Mouse (Mus musculus) forebrain, embryonic 15.5 days (tissue): ENCODE results near the gene Ccl28. TPM values are rescaled to one million over a fixed set of nuclear protein-coding genes. Genes with fewer than 3 reads are reported as not detected.
A peak's percentile ranks its signal among the peaks of the same experiment; 100 is the strongest.
"Not testable (repeated sequence)": the region's sequence is repeated elsewhere in the genome, so short reads cannot be mapped to it uniquely, and the experiment has no call there.

Source experiments
- ATAC-seq: fragments of 200-750 bp; cut with Nextera tagmentation; replicated peaks from 2 replicates; pipeline ENCODE4 v1.8.0; 2017; ENCODE audit warnings: mild to moderate bottlenecking, moderate TSS enrichment, moderate library complexity
- H3K27ac ChIP-seq: fragments of 300-500 bp; sonication (generic); replicated peaks from 2 replicates; pipeline ENCODE4 v1.5.1; 2015; ENCODE audit warnings: mild to moderate bottlenecking, inconsistent platforms
- H3K27me3 ChIP-seq: fragments of 300-500 bp; sonication (generic); 2 replicates; pipeline ENCODE4 v1.6.1; 2015; ENCODE audit warnings: inconsistent platforms
- H3K36me3 ChIP-seq: fragments of 300-500 bp; sonication (generic); 2 replicates; pipeline ENCODE4 v1.6.1; 2015; ENCODE audit warnings: mild to moderate bottlenecking, inconsistent platforms
- H3K4me1 ChIP-seq: fragments of 300-500 bp; sonication (generic); 2 replicates; pipeline ENCODE4 v1.6.1; 2015; ENCODE audit warnings: inconsistent platforms
- H3K4me2 ChIP-seq: fragments of 300-500 bp; sonication (generic); replicated peaks from 2 replicates; pipeline ENCODE4 v1.6.1; 2015; ENCODE audit warnings: mild to moderate bottlenecking, inconsistent platforms
- H3K4me3 ChIP-seq: fragments of 300-500 bp; sonication (generic); 2 replicates; pipeline ENCODE4 v1.5.1; 2015; ENCODE audit warnings: mild to moderate bottlenecking, inconsistent platforms
- H3K9ac ChIP-seq: fragments of 300-500 bp; sonication (generic); replicated peaks from 2 replicates; pipeline ENCODE4 v1.6.1; 2015; ENCODE audit warnings: mild to moderate bottlenecking, inconsistent platforms
- H3K9me3 ChIP-seq: fragments of 300-500 bp; sonication (generic); 2 replicates; pipeline ENCODE4 v1.6.1; 2016; ENCODE audit warnings: inconsistent platforms
- WGBS: fragments of 180-500 bp; shearing (Covaris S2); methylation state at CpG from one replicate; pipeline ENCODE4 v1.1.7; 2015; ENCODE audit warnings: mixed read lengths; 5-methylcytosine and 5-hydroxymethylcytosine counted together
- polyA plus RNA-seq: library from polyadenylated mRNA; unstranded; fragments of >200 nt; fragmentation: Nextera tagmentation; extraction: Ambion mirVana; gene quantifications from 2 replicates; pipeline ENCODE4 v1.2.1, GENCODE M21; 2015

The Ccl28 gene
- 0.26 and 0.51 TPM in 2 replicates for polyA plus RNA-seq

DNA sequence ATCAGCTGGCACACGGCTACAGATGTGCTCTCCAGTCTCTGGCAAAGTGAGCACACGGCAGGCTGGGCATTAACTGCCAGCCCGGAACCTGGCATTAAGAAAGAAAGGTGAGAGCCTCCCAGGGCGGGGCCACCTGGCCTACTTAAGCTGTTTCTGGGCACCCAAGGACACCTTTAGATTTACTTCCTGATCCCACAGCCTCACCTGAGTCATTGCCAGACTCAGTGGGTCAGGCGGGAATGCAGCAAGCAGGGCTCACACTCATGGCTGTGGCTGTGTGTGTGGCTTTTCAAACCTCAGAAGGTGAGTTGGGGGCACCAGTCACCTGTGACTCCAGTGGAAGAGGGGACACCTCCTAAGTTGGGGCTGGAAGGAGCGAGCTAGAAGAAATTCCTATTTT lies at the start of gene Ccl28:
TSS of gene Ccl28 (plus strand) at position 186 of the 400 bp plus-strand sequence.
- no peaks in the 10 kb centered on the region for H3K4me1 ChIP-seq
- H3K9me3 ChIP-seq, result no peaks in the 10 kb centered on the region
- no peak within 1 kb of the TSS for H3K4me2 ChIP-seq
- 91% methylated on average over 6 of the region's 6 CpGs for WGBS
- H3K9ac ChIP-seq, result no peak within 1 kb of the TSS
- H3K4me3 ChIP-seq, result no peak within 1 kb of the TSS
- no peak for ATAC-seq
- H3K27me3 ChIP-seq, result no peaks in the 10 kb centered on the region
- H3K27ac ChIP-seq, result no peak within 1 kb of the TSS
- no peaks in the 10 kb centered on the region for H3K36me3 ChIP-seq

DNA sequence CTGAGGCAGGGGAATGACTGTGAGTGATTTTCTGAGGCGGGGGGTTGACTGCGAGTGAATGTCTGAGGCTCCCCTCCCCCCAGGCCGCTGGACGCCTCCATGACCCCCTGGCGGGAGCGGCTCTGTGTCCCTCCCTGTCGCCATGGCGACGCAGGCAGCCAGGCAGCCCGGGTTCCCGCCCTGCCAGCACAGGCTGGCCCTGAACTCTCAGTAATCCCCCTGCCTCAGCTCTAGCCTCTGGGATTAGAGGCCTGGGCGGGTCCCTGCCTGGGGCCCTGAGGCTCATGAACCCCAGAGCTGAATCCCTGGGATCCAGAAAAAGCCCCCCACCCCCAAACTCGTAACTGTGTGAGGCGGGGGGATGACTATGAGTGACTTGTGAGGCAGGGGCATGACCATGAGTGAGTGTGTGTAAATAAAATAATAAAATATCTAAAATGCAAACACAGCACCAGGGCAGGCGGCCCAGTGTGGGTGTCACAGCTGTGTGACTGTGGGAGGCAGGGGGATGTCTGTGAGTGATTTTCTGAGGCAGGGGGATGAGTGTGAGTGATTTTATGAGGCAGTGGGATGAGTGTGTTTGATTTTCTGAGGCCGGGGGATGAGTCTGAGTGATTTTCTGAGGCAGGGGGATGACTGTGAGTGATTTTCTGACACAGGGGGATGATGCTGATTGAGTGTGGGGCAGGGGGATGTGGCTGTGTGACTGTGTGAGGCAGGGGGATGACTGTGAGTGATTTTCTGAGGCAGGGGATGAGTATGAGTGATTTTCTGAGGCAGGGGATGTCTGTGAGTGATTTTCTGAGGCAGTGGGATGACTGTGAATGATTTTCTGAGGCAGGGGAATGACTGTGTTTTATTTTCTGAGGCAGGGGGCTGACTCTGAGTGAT lies 27.1 kb upstream of the Ccl28 start:
- H3K27me3 ChIP-seq, H3K4me1 ChIP-seq, H3K36me3 ChIP-seq, H3K27ac ChIP-seq, H3K4me3 ChIP-seq, H3K4me2 ChIP-seq, H3K9ac ChIP-seq: not testable (repeated sequence)
- 73% methylated on average over 15 of the region's 16 CpGs for WGBS
- peaks cover 19% of the 10 kb centered on the region for H3K9me3 ChIP-seq
- ATAC-seq, result peak; percentile 94

DNA sequence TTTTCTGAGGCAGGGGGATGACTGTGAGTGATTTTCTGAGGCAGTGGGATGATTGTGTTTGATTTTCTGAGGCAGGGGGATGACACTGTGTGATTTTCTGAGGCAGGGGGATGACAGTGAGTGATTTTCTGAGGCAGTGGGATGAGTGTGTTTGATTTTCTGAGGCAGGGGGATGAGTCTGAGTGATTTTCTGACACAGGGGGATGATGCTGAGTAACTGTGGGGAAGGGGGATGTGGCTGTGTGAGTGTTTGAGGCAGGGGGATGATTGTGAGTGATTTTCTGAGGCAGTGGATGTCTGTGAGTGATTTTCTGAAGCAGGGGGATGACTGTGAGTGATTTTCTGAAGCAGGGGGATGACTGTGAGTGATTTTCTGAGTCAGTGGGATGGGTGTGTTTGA lies 25.2 kb upstream of the Ccl28 start:
- not testable (repeated sequence) for H3K4me2 ChIP-seq, H3K27me3 ChIP-seq, H3K36me3 ChIP-seq, H3K9ac ChIP-seq, H3K27ac ChIP-seq, ATAC-seq, H3K4me1 ChIP-seq, H3K4me3 ChIP-seq
- peaks cover 22% of the 10 kb centered on the region for H3K9me3 ChIP-seq

DNA sequence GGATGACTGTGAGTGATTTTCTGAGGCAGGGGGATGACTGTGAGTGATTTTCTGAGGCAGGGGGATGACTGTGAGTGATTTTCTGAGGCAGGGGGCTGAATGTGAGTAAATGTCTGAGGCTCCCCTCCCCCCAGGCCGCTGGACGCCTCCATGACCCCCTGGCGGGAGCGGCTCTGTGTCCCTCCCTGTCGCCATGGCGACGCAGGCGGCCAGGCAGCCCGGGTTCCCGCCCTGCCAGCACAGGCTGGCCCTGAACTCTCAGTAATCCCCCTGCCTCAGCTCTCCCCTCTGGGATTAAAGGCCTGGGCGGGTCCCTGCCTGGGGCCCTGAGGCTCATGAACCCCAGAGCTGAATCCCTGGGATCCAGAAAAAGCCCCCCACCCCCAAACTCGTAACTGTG lies 24.6 kb upstream of the Ccl28 start:
- H3K4me3 ChIP-seq, H3K36me3 ChIP-seq, H3K4me2 ChIP-seq, ATAC-seq, H3K27ac ChIP-seq, H3K4me1 ChIP-seq, H3K9ac ChIP-seq, H3K27me3 ChIP-seq: not testable (repeated sequence)
- WGBS, result 70% methylated on average over 12 of the region's 12 CpGs
- H3K9me3 ChIP-seq, result peaks cover 26% of the 10 kb centered on the region

DNA sequence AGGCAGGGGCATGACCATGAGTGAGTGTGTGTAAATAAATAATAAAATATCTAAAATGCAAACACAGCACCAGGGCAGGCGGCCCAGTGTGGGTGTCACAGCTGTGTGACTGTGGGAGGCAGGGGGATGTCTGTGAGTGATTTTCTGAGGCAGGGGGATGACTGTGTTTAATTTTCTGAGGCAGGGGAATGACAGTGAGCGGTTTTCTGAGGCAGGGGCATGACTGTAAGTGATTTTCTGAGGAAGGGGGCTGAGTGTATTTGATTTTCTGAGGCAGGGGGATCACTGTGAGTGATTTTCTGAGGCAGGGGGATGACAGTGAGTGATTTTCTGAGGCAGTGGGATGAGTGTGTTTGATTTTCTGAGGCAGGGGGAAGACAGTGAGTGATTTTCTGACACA lies 24.1 kb upstream of the Ccl28 start:
- not testable (repeated sequence) for H3K4me3 ChIP-seq, H3K4me2 ChIP-seq, H3K4me1 ChIP-seq, H3K36me3 ChIP-seq, ATAC-seq, H3K27ac ChIP-seq, H3K27me3 ChIP-seq, H3K9ac ChIP-seq
- H3K9me3 ChIP-seq, result peaks cover 29% of the 10 kb centered on the region
- 77% methylated on average over 2 of the region's 2 CpGs for WGBS

DNA sequence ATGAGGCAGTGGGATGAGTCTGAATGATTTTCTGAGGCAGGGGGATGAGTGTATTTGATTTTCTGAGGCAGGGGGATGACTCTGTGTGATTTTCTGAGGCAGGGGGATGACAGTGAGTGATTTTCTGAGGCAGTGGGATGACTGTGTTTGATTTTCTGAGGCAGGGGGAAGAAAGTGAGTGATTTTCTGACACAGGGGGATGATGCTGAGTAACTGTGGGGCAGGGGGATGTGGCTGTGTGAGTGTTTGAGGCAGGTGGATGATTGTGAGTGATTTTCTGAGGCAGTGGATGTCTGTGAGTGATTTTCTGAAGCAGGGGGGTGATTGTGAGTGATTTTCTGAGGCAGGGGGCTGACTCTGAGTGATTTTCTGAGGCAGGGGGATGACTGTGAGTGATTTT lies 23.5 kb upstream of the Ccl28 start:
- H3K4me3 ChIP-seq, H3K27me3 ChIP-seq, H3K4me1 ChIP-seq, H3K4me2 ChIP-seq, H3K9ac ChIP-seq, ATAC-seq, H3K27ac ChIP-seq, H3K36me3 ChIP-seq: not testable (repeated sequence)
- H3K9me3 ChIP-seq, result peaks cover 32% of the 10 kb centered on the region

DNA sequence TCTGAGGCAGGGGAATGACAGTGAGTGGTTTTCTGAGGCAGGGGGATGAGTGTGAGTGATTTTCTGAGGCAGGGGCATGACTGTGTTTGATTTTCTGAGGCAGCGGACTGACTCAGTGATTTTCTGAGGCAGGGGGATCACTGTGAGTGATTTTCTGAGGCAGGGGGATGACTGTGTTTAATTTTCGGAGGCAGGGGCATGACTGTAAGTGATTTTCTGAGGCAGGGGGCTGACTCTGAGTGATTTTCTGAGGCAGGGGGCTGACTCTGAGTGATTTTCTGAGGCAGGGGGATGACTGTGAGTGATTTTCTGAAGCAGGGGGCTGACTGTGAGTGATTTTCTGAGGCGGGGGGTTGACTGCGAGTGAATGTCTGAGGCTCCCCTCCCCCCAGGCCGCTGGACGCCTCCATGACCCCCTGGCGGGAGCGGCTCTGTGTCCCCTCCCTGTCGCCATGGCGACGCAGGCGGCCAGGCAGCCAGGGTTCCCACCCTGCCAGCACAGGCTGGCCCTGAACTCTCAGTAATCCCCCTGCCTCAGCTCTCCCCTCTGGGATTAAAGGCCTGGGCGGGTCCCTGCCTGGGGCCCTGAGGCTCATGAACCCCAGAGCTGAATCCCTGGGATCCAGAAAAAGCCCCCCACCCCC lies 20.8 kb upstream of the Ccl28 start:
- peaks cover 20% of the 10 kb centered on the region for H3K9me3 ChIP-seq
- H3K36me3 ChIP-seq, H3K9ac ChIP-seq, H3K4me1 ChIP-seq, H3K4me3 ChIP-seq, ATAC-seq, H3K27ac ChIP-seq, H3K27me3 ChIP-seq, H3K4me2 ChIP-seq: not testable (repeated sequence)
- WGBS, result 62% methylated on average over 13 of the region's 13 CpGs

DNA sequence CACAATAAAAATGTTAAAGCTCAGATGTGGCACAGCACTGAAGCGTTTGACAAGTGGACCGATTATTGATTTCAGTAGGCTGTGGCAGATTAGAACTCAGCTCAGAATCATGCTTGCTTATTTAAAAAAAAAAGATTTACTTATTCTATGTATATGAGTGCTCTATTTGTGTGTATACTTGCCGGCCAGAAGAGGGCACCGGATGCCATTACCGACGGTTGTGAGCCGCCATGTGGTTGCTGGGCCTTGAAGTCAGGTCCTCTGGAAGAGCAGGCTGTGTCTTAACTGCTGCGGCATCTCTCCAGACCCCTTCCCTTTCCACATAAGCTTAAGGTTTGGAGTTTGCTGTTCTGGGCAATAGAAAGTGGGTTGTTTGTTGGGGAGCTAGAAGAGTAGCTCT lies 19.7 kb upstream of the Ccl28 start:
- H3K36me3 ChIP-seq, H3K27ac ChIP-seq, H3K4me2 ChIP-seq, H3K4me3 ChIP-seq, H3K4me1 ChIP-seq, H3K9ac ChIP-seq, H3K27me3 ChIP-seq: not testable (repeated sequence)
- 0 out of 2 replicates have a peak, but pooled peaks have one; percentile 12 for ATAC-seq
- 93% methylated on average over 8 of the region's 8 CpGs for WGBS
- peaks cover 14% of the 10 kb centered on the region for H3K9me3 ChIP-seq

DNA sequence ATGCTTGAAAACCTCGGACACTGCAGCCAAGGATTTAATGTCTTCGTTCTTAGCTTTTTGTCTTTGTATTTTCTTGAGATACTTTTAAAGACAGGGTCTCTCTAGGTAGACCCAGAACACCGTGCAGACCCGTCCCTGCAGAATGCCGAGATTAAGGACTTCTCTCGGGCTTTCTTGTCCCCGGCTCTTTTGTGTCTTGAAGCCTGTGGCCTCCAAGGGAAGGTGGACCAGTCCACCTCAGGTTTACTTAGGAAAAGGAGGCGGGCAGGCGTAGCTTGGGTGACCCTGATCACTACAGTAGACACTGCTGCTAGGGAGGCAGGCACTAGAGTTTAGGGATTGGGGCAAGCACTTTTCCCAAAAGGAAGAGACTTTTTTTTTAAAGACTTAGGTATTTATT lies 19.3 kb upstream of the Ccl28 start:
- H3K4me3 ChIP-seq, H3K27ac ChIP-seq: not testable (repeated sequence)

DNA sequence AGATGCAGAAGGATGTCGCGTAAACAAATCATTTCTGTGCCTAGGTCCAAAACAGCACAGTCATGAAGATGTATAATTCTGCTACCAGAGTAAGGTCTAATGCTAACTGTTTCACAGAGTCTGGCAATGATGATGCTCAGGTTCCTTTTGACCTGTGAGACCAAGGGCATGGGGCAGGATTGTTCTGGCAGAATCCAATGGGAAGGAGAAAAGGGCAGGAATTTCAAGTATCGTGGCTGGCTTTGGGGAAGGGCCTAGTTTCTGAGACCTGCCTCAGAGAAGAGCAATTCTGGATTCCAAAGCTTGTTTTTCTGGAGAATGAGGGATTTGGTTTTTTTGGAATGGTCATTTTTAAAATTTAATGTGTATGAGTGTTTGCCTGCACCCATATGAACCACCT lies 4.8 kb upstream of the Ccl28 start:
- no peak for ATAC-seq
- Histone ChIP-seq H3K9ac (no peak overlapping the region), H3K27me3 (no peaks in the 10 kb centered on the region), H3K27ac (no peak overlapping the region), H3K4me3 (no peak overlapping the region), H3K4me1 (no peaks in the 10 kb centered on the region), H3K9me3 (no peaks in the 10 kb centered on the region), H3K36me3 (no peaks in the 10 kb centered on the region), H3K4me2 (no peak overlapping the region)
- 91% methylated on average over 3 of the region's 3 CpGs for WGBS

More for the DNA sequence above, 19.3 kb upstream of the Ccl28 start:
- H3K36me3 ChIP-seq, H3K27me3 ChIP-seq, H3K9ac ChIP-seq, ATAC-seq, H3K4me2 ChIP-seq, H3K4me1 ChIP-seq: not testable (repeated sequence)
- peaks cover 13% of the 10 kb centered on the region for H3K9me3 ChIP-seq
- WGBS, result 93% methylated on average over 8 of the region's 9 CpGs

DNA sequence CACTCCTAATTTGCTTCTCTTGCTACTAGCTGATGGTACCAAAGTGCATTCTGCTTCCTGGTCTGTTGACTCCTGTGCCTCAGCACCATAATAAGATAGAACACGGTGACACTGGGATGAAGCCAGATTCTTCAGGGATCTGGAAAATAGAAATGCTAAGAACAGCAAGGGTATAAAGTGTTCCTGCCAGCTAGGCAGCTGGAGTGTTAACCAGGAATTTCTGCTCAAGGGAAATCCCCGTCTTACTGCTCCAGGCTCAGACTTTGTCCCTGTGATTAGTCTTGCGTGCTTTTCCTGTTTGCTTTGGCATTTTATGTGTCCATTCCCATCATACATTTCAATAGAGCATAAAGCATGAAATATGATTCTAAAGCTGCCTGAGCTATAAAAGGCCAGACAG lies 3.9 kb upstream of the Ccl28 start:
- Histone ChIP-seq H3K36me3 (no peaks in the 10 kb centered on the region), H3K27ac (no peak overlapping the region), H3K4me3 (no peak overlapping the region), H3K27me3 (no peaks in the 10 kb centered on the region), H3K4me2 (no peak overlapping the region), H3K4me1 (no peaks in the 10 kb centered on the region), H3K9me3 (no peaks in the 10 kb centered on the region), H3K9ac (no peak overlapping the region)
- WGBS, result 81% methylated on average over 3 of the region's 3 CpGs
- no peak for ATAC-seq

DNA sequence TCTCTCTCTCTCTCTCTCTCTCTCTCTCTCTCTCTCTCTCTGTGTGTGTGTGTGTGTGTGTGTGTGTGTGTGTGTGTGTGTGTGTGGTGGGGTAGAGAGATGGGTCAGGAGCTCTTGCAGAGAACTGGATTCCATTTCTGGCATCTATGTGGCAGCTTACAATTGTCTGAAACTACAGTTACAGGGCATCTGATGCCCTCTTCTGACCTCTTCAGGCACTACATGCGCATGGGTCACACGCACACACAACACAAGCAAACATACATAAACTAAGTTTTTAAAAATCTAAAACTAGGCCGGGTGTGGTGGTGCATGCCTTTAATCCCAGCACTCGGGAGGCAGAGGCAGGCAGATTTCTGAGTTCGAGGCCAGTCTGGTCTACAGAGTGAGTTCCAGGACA lies 2.3 kb downstream of the Ccl28 start:
- 79% methylated on average over 5 of the region's 5 CpGs for WGBS
- not testable (repeated sequence) for H3K9me3 ChIP-seq, H3K36me3 ChIP-seq, H3K4me1 ChIP-seq, H3K27me3 ChIP-seq, H3K4me3 ChIP-seq, H3K9ac ChIP-seq, H3K27ac ChIP-seq, ATAC-seq, H3K4me2 ChIP-seq
